Mouse (Mus musculus): ENCODE data around the gene Tmbim4. TPM values are rescaled to one million over a fixed set of nuclear protein-coding genes. Genes with fewer than 3 reads are reported as not detected.

The Tmbim4 gene
- polyA plus RNA-seq, 1 experiment from 2014 or later = 241 TPM

DNA sequence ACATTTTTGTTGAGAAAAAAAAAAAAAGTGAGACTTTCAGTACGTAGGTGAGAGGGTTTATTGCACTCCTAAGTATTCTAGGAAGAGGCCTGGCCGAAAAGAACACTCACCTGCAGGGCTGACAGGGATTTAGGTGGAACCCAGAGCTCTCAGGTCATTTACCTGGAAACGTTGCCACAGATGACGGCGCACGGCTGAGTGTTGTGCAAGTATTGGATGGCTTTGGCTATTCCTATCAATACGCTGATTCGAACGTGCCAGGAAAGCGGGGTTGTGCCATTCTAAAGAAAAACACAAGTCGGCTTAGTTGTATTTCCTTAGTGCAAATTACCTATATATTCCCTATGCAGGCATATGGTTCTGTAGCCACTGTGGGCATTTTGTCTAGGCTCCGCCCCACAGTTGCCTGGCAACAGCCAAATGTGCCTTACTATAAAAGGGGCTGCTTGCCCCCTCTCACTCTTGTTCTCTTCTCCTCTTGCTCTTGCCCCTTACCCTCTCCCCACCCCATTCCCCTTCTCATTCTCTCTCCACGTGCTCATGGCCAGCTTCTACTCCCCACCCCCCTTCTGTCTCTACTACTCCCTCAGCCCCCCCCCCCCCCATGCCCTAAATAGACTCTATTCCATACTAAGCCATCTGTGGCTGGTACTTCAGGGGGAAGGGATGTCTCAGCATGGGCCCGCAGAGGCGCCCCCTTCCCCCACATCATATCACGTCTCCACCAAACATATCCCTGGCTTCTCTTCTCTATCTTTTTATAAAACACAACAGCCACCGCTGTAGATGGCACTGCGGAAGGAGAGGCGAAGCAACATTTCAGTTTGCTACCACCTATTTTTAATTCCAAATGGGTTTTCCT, 36.2 kb upstream of the Tmbim4 start:
- no peak for TF ChIP-seq CTCF (IDR thresholded peaks at IDR 0.05; ENCODE audit: low read depth)
- no peaks in the 10 kb centered on the region for H3K27me3 ChIP-seq (replicated peaks; ENCODE audit: control insufficient read depth, insufficient read depth, low read length)
- no peak overlapping the region for H3K4me2 ChIP-seq (replicated peaks; ENCODE audit: low read depth)
- H3K27ac ChIP-seq (ENCODE audit: low read depth, low read length) = no peak overlapping the region
- H3K4me1 ChIP-seq (replicated peaks; ENCODE audit: control insufficient read depth, insufficient read depth, low read length) = no peaks in the 10 kb centered on the region
- no peak for ATAC-seq
- no peak overlapping the region for H3K4me3 ChIP-seq (ENCODE audit: low read depth, low read length)
- H3K9me3 ChIP-seq (ENCODE audit: control insufficient read depth) = no peaks in the 10 kb centered on the region
- no peak overlapping the region for H3K9ac ChIP-seq (ENCODE audit: low read depth, low read length)
- H3K36me3 ChIP-seq (ENCODE audit: control insufficient read depth, insufficient read depth) = no peaks in the 10 kb centered on the region
- 89% methylated on average over 19 of the region's 19 CpGs for WGBS

DNA sequence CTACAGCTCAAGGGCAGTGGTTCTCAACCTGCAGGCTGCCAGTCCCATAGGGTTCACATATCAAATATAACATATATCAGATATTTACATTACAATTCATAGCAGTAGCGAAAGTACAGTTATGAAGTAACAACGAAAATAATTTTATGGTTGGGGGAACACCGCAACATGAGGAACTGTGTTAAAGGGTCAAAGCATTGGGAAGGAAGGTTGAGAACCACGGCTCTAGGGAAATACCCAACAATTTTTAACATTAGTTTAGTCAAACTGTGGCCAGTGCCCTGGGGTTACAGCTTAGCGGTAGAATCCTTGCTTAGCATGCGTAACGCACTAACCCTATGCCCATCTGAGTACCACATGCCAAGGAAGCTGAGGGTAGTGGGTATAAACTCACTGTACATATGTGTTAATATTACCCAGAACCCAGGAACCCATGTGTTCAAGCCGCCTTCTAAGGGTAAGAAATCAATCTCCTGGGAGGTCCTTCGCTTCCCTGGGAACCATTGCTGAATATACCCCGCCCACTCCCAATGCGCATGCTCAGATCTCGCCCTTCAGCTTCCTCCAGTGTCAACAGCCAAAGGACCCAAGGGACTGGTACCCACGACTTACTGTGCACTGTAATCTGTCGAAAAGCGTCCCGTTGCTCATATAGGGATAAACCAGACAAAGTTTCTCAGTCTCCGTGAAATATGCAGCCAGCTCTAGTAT, 35.4 kb upstream of the Tmbim4 start:
- H3K4me2 ChIP-seq (replicated peaks; ENCODE audit: low read depth) = no peak overlapping the region
- no peaks in the 10 kb centered on the region for H3K36me3 ChIP-seq (ENCODE audit: control insufficient read depth, insufficient read depth)
- no peak for ATAC-seq
- WGBS = 93% methylated on average over 17 of the region's 17 CpGs
- no peak overlapping the region for H3K4me3 ChIP-seq (ENCODE audit: low read depth, low read length)
- H3K4me1 ChIP-seq (replicated peaks; ENCODE audit: control insufficient read depth, insufficient read depth, low read length) = no peaks in the 10 kb centered on the region
- no peak overlapping the region for H3K9ac ChIP-seq (ENCODE audit: low read depth, low read length)
- no peaks in the 10 kb centered on the region for H3K9me3 ChIP-seq (ENCODE audit: control insufficient read depth)
- H3K27ac ChIP-seq (ENCODE audit: low read depth, low read length) = no peak overlapping the region
- H3K27me3 ChIP-seq (replicated peaks; ENCODE audit: control insufficient read depth, insufficient read depth, low read length) = no peaks in the 10 kb centered on the region
- TF ChIP-seq CTCF (IDR thresholded peaks at IDR 0.05; ENCODE audit: low read depth) = no peak

DNA sequence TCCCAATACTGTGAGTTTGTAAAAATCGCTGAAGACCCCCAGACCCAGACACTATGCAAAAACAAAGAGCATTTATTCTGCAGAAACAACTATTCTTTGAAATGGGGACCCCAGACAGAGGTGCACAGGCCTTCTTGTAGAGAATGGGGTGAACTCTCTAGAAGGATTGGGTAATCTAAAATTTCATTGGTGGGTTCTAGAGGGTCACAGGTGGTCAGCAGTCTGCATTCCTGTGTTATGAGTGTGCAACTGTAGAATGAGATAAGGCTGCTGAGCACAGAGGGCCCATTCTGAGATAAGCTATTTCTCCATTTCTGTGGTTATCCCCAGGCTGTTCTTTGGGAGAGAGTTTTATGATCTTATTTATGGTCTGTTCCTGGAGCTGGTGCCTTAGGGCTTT, 33.3 kb upstream of the Tmbim4 start:
- Histone ChIP-seq H3K9me3 (ENCODE audit: control insufficient read depth) (no peaks in the 10 kb centered on the region), H3K27ac (ENCODE audit: low read depth, low read length) (no peak overlapping the region), H3K4me2 (replicated peaks; ENCODE audit: low read depth) (no peak overlapping the region), H3K4me1 (replicated peaks; ENCODE audit: control insufficient read depth, insufficient read depth, low read length) (no peaks in the 10 kb centered on the region), H3K4me3 (ENCODE audit: low read depth, low read length) (no peak overlapping the region), H3K36me3 (ENCODE audit: control insufficient read depth, insufficient read depth) (no peaks in the 10 kb centered on the region), H3K9ac (ENCODE audit: low read depth, low read length) (no peak overlapping the region), H3K27me3 (replicated peaks; ENCODE audit: control insufficient read depth, insufficient read depth, low read length) (no peaks in the 10 kb centered on the region)
- WGBS = 81% methylated on average over 1 of the region's 1 CpGs
- no peak for ATAC-seq
- no peak for TF ChIP-seq CTCF (IDR thresholded peaks at IDR 0.05; ENCODE audit: low read depth)

DNA sequence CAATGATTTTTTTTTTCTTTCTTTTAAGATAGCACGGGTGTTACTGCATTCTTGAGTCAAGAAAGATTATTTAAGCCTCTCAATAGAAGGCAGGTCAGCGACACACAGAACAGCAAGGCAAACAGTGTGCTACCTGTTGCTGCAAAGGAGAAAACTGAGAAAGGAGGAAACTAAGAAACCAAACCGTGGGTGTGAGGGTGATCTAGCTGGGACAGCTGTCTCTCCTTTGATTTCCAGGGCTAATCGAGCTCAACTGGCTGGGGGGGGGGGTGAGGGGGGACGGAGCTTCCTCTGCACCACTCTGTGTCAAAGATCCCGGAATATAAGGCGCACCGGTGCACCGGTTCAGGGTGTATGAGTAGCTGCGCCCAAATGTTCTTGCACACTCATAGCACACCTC, 32.3 kb upstream of the Tmbim4 start:
- H3K4me3 ChIP-seq (ENCODE audit: low read depth, low read length) = no peak overlapping the region
- no peak for TF ChIP-seq CTCF (IDR thresholded peaks at IDR 0.05; ENCODE audit: low read depth)
- H3K4me2 ChIP-seq (replicated peaks; ENCODE audit: low read depth) = no peak overlapping the region
- WGBS = 52% methylated on average over 10 of the region's 10 CpGs
- H3K4me1 ChIP-seq (replicated peaks; ENCODE audit: control insufficient read depth, insufficient read depth, low read length) = no peaks in the 10 kb centered on the region
- H3K9ac ChIP-seq (ENCODE audit: low read depth, low read length) = no peak overlapping the region
- H3K36me3 ChIP-seq (ENCODE audit: control insufficient read depth, insufficient read depth) = no peaks in the 10 kb centered on the region
- H3K9me3 ChIP-seq (ENCODE audit: control insufficient read depth) = no peaks in the 10 kb centered on the region
- ATAC-seq = no peak
- no peaks in the 10 kb centered on the region for H3K27me3 ChIP-seq (replicated peaks; ENCODE audit: control insufficient read depth, insufficient read depth, low read length)
- H3K27ac ChIP-seq (ENCODE audit: low read depth, low read length) = no peak overlapping the region

DNA sequence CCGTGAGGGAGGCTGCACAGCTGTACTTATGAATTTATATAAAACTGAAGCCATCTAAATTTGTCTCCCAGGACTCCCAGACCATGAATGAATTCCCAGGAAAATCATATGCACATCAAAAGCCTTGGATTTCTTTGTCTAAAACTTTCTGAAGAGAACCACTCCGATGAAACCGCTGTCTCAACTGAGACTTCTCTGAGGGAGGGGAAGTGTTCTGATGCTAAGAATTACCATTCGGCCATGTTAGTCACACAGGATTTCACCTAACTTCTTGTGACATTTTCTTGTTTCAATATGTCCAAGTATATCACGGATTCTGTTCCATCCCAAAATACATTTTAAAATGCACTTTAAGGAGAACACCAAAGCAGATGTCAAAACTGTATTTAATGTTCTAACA, 31.5 kb upstream of the Tmbim4 start:
- no peak overlapping the region for H3K4me3 ChIP-seq (ENCODE audit: low read depth, low read length)
- no peaks in the 10 kb centered on the region for H3K4me1 ChIP-seq (replicated peaks; ENCODE audit: control insufficient read depth, insufficient read depth, low read length)
- no peaks in the 10 kb centered on the region for H3K27me3 ChIP-seq (replicated peaks; ENCODE audit: control insufficient read depth, insufficient read depth, low read length)
- no peak overlapping the region for H3K9ac ChIP-seq (ENCODE audit: low read depth, low read length)
- H3K9me3 ChIP-seq (ENCODE audit: control insufficient read depth) = no peaks in the 10 kb centered on the region
- no peak for TF ChIP-seq CTCF (IDR thresholded peaks at IDR 0.05; ENCODE audit: low read depth)
- H3K36me3 ChIP-seq (ENCODE audit: control insufficient read depth, insufficient read depth) = no peaks in the 10 kb centered on the region
- 85% methylated on average over 5 of the region's 5 CpGs for WGBS
- H3K4me2 ChIP-seq (replicated peaks; ENCODE audit: low read depth) = no peak overlapping the region
- no peak overlapping the region for H3K27ac ChIP-seq (ENCODE audit: low read depth, low read length)
- ATAC-seq = no peak

DNA sequence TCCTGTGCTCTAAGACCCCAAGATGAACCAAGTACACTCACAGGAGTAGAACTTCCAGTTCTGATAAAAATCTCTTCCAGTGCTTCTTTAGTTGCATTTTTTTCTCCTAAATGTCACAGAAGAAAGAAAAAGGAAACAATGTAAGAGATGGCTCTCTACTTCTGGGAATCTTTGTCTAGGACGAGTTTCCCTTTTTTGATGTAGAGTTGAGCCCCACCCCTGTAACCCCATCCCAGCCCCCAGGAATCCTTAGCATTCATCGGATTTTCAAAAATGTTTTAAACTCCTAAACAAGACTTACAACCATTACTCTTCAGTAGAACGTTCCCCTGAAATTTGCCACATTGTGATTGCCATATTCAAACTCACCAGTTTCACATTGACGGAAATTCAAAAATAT, 31.1 kb upstream of the Tmbim4 start:
- H3K9ac ChIP-seq (ENCODE audit: low read depth, low read length) = no peak overlapping the region
- no peak overlapping the region for H3K27ac ChIP-seq (ENCODE audit: low read depth, low read length)
- H3K36me3 ChIP-seq (ENCODE audit: control insufficient read depth, insufficient read depth) = no peaks in the 10 kb centered on the region
- no peak overlapping the region for H3K4me2 ChIP-seq (replicated peaks; ENCODE audit: low read depth)
- ATAC-seq = no peak
- H3K4me1 ChIP-seq (replicated peaks; ENCODE audit: control insufficient read depth, insufficient read depth, low read length) = no peaks in the 10 kb centered on the region
- no peak for TF ChIP-seq CTCF (IDR thresholded peaks at IDR 0.05; ENCODE audit: low read depth)
- H3K4me3 ChIP-seq (ENCODE audit: low read depth, low read length) = no peak overlapping the region
- no peaks in the 10 kb centered on the region for H3K27me3 ChIP-seq (replicated peaks; ENCODE audit: control insufficient read depth, insufficient read depth, low read length)
- no peaks in the 10 kb centered on the region for H3K9me3 ChIP-seq (ENCODE audit: control insufficient read depth)
- 84% methylated on average over 4 of the region's 4 CpGs for WGBS
